Mouse (Mus musculus) left cerebral cortex, postnatal 10 days (tissue): Measurements from ENCODE around the gene Jmjd6. TPM values are rescaled to one million over a fixed set of nuclear protein-coding genes. Genes with fewer than 3 reads are reported as not detected.
"Not testable (repeated sequence)": the region's sequence is repeated elsewhere in the genome, so short reads cannot be mapped to it uniquely, and the experiment has no call there.

Experiments
- DNase-seq, 2 experiments: peaks; one replicate each; pipeline ENCODE4 v3.0.0; 2021 to 2022; ENCODE audit warnings: low spot score in 2 of 2, mixed read lengths in 1 of 2; ENCODE audit errors: extremely low spot score in 1 of 2
- intact Hi-C: fragments of 180-260 bp; cut with DNase I; formaldehyde crosslinking; loops from one replicate; pipeline ENCODE4 v1.15.1; 2025
- total RNA-seq, 2 experiments: library from RNA; stranded (reverse); gene quantifications; 2 replicates each; pipeline ENCODE4 v1.2.3; 2021

Gene Jmjd6
- total RNA-seq, 2 experiments from 2014 or later, result 27.7 to 29.3 TPM

DNA sequence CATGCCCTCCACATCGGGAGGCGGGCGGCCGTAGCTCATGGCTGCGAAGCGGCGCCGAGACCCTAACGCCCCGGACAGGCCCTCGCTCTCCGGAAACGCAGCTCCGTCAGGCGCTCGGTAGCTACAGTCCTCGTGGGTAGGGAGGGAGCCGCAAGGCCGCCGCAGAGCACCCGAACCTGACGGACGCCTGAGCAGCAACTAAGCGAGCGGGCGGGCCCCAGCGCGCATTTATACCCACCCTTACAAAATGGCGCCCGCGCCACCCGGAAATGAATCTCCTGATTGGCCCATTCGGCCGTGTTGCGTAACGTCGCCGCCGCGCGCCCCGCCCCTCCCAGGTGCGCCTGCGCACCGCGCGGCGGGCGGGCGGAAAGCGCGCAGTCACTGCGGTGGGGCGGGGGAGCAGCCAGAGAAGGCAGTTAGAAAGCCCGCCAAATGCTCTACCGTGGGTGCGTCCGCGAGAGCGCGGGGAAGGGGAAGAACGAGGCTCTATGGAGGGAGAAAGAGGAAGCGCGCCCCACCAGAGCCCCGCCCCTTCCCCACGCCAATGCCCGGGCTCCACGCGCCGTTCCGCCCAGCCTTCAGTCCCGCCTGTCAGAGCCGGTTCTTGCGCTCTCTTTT, 9.8 kb upstream of the Jmjd6 start, which contains the start of gene Srsf2:
Srsf2 (minus strand) TSS at position 204 of the 621 bp plus-strand sequence.
- intact Hi-C loops, result no loop called here

DNA sequence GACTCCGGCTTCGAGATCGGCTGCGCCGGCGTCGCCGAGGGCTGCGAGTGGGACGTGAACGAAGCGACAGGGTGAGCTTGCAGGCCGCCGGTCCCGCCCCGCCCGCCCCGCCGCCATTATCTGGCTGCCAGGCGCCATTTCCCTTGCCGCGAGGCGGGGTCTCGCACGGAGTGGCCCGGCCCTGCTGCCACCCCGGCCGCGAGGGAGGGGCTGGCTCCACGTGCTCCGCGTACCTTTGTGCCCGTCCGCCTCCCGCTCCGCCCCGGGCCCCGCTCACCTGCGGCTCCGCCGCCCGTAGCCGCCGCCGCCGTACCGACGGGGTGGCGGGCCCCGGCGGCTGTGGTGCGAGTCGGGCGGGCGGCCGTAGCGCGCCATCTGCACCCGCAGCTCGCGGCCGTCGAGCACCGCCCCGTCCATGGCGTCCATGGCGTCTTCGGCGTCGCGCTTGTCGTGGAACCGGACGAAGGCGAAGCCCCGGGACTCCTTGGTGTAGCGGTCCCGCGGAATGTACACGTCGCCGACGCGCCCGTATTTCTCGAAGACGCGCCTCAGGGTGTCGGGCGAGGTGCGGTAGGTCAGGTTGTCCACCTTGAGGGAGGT, 9.1 kb upstream of the Jmjd6 start, which contains the start of gene Mfsd11:
Mfsd11 (plus strand) TSS at position 150 of the 600 bp plus-strand sequence.
- intact Hi-C loops, result no loop called here
- peak; percentile 51 to 92 for DNase-seq

More for the DNA sequence above, 9.8 kb upstream of the Jmjd6 start, which contains the start of gene Srsf2:
- DNase-seq, result peak; percentile 96 to 97

DNA sequence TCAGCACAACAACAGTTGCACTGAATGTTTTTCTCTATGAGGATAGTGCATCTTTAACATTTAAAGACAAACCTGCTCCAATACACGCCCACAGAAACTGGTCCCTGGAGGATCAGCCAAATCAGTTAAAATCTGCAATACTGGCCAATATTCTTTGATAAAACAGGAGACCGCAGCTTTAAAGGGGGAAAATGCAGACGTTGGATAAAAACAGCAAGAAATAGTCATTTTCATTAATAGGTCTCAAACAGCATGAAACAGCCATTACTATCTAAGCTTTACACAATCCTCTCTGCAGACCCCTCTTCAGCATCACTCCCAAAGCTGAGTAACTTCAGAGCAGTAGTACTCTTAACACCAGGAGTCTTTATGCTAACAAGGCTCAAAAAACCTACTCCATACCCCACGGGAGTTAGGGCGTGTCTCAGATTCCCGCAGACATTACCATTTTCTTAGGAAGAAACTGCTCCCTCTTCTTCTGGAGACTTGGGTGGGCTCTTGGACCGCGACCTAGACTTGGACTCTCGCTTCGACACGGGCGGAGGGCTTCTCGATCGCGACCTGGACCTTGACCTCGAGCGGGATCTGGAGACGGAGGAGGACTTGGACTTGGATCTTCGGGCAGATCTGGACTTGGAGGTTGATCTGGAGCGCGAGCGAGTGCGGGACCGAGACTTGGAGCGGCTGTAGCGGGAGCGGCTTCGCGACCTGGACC, 8.5 kb upstream of the Jmjd6 start:
- DNase-seq, result no peak
- intact Hi-C loops, result no loop called here

DNA sequence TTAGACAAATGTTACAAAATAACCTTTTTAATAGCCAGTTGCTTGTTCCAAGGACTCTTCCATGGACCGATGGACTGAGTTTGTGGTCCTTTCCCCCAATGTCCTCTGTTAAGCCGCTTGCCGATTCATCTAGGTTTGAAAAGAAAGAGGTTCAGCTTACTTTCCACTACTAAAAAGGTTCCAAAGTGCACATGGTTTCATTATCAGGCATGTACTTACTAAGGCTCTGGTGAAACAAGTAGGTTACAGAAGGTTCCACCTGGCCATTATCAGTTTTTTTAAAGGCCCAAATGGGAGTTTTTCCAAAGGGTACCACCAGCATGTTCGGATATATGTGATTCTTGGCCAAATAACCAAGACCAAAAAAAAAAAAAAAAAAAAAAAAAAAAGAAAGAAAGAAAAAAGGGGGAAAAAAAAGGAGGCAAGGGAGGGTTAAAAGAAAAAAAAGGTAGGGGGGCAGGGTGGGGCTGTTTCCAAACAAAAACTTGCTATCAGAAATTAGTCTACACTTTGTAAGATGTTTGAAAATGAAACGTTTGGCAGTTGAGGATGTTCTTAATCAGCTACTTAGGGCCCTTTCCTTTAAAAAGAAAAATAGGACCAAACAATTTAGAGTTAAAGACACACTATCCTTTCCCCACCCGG, 7.7 kb upstream of the Jmjd6 start:
- intact Hi-C loops, result no loop called here

GRCm38 (mm10) chr11:116850085-116850484, 6.8 kb upstream of the Jmjd6 start:
- DNase-seq, result no peak
- intact Hi-C loops, result no loop called here

More for the DNA sequence above, 7.7 kb upstream of the Jmjd6 start:
- no peak for DNase-seq

GRCm38 (mm10) chr11:116849587-116849986, 6.3 kb upstream of the Jmjd6 start:
- intact Hi-C loops, result no loop called here
- no peak for DNase-seq

- intact Hi-C loops, DNase-seq: not testable (repeated sequence)
Measured at GRCm38 (mm10) chr11:116848877-116849178, 5.6 kb upstream of the Jmjd6 start.

- no peak for DNase-seq
- intact Hi-C loops, result no loop called here
Measured at GRCm38 (mm10) chr11:116848086-116848876, 5.0 kb upstream of the Jmjd6 start.

GRCm38 (mm10) chr11:116847187-116848085, 4.2 kb upstream of the Jmjd6 start:
- intact Hi-C loops, result no loop called here
- DNase-seq, result no peak

GRCm38 (mm10) chr11:116846593-116847181, 3.4 kb upstream of the Jmjd6 start:
- intact Hi-C loops, result no loop called here
- no peak for DNase-seq

DNA sequence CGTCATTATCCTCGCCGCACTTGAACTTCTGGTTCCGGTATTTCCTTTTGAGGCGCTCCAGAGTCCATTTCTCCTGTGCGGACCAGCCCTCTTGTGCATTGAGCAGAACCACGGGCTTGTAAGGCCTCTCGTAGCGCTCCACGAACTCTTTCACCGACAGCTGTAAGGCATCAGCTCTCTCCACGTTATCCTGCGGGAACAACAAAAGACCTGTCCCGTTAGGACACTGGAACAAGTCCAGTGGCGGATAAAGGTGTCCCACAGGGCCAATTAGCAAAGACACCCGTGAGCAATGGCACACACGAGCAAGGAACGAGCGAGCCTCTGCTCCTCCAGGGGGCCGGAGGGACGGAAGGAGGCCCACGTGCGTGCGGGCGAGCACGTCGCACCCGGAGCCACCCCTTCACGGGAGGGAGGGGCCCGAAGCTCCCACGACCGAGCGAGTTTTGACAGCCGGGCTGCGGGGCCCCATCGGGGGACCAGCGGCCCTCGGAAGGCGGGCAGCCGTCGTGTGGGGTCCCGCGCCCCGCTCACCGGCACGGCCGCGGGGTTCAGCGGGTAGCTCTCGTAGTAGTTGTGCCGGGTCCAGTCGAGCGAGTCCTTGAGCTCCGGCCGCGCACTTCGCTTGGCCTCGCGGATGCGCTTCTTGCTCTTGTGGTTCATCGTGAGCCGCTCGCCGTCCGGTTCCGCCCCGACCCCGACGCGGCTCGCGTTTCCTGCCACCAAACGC, 553 bp downstream of the Jmjd6 start:
- DNase-seq, result peak; percentile 46 to 86
- intact Hi-C loops, result no loop called here

GRCm38 (mm10) chr11:116840748-116841147, 2.5 kb downstream of the Jmjd6 start:
- intact Hi-C loops, result no loop called here

GRCm38 (mm10) chr11:116839601-116840000, 3.6 kb downstream of the Jmjd6 start:
- intact Hi-C loops, result no loop called here
- no peak for DNase-seq

More at GRCm38 (mm10) chr11:116840748-116841147, 2.5 kb downstream of the Jmjd6 start:
- no peak for DNase-seq

GRCm38 (mm10) chr11:116838936-116839335, 4.3 kb downstream of the Jmjd6 start:
- no peak for DNase-seq
- intact Hi-C loops, result no loop called here

- intact Hi-C loops, result no loop called here
- no peak for DNase-seq
Measured at GRCm38 (mm10) chr11:116837441-116837840, 5.8 kb downstream of the Jmjd6 start.

DNA sequence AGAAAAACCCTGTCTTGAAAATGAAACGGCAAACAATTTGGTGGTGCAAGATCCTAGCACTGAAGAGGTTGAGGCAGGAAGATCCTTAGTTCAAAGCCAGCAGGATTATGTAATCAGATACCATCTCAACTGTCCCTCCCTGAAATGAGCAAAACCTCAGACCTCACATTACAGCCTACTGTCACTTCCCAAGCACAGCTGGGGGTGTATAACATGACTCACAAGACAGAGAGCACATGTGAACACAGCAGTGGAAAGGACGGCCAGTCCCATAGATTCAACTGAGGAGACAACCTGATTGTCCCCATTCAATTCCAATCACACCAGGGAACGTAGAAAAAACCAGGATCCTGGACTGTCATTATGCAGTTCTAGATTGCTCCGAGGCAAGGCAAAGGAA, 7.0 kb downstream of the Jmjd6 start:
- intact Hi-C loops, result no loop called here

GRCm38 (mm10) chr11:116834954-116835353, 8.3 kb downstream of the Jmjd6 start:
- no peak for DNase-seq
- intact Hi-C loops, result no loop called here

More for the DNA sequence above, 7.0 kb downstream of the Jmjd6 start:
- no peak for DNase-seq
